Mouse (Mus musculus) heart, postnatal 14 days (tissue): ENCODE data around the gene Chid1. TPM values are rescaled to one million over a fixed set of nuclear protein-coding genes. Genes with fewer than 3 reads are reported as not detected.
A peak's percentile ranks its signal among the peaks of the same experiment; 100 is the strongest.

Source experiments
- DNase-seq, 2 experiments: peaks; one replicate each; pipeline ENCODE4 v3.0.0; 2021 to 2022
- intact Hi-C: fragments of 180-260 bp; cut with DNase I; formaldehyde crosslinking; loops from one replicate; pipeline ENCODE4 v1.15.1; 2025
- total RNA-seq, 2 experiments: library from RNA; stranded (reverse); gene quantifications; 2 replicates each; pipeline ENCODE4 v1.2.3; 2021

Chid1 gene
- total RNA-seq, 2 experiments from 2014 or later = 42.6 to 42.8 TPM

- intact Hi-C loops = loop anchor here (2.0 kb wide), 1 partner anchor 185 kb away; no protein-coding TSS in a partner anchor
- DNase-seq = peak; percentile 46 to 64
Measured at GRCm38 (mm10) chr7:141481498-141482401, 57.9 kb downstream of the Chid1 start.

- DNase-seq = peak; percentile 66 to 81
- intact Hi-C loops = loop anchor here (1.0 to 2.0 kb wide), 2 partner anchors 44 to 186 kb away; no protein-coding TSS in a partner anchor
Measured at GRCm38 (mm10) chr7:141480842-141481497, 58.7 kb downstream of the Chid1 start.

- DNase-seq = peak in 1 of 2 experiments; percentile 30
- intact Hi-C loops = no loop called here
Measured at GRCm38 (mm10) chr7:141478270-141478748, 61.3 kb downstream of the Chid1 start.

GRCm38 (mm10) chr7:141477578-141478269 lies 61.9 kb downstream of the Chid1 start:
- peak; percentile 29 to 32 for DNase-seq

GRCm38 (mm10) chr7:141476981-141477370 lies 62.7 kb downstream of the Chid1 start:
- DNase-seq = no peak
- intact Hi-C loops = no loop called here

More at GRCm38 (mm10) chr7:141477578-141478269, 61.9 kb downstream of the Chid1 start:
- intact Hi-C loops = no loop called here

GRCm38 (mm10) chr7:141476226-141476980 lies 63.3 kb downstream of the Chid1 start:
- intact Hi-C loops = no loop called here
- DNase-seq = peak; percentile 80 to 89

GRCm38 (mm10) chr7:141475805-141476158 lies 63.9 kb downstream of the Chid1 start:
- intact Hi-C loops = no loop called here
- DNase-seq = no peak

- intact Hi-C loops = no loop called here
- DNase-seq = peak; percentile 86 to 87
Measured at GRCm38 (mm10) chr7:141475011-141475804, 64.4 kb downstream of the Chid1 start, which contains the start of the genes Polr2l and Tspan4. TSS of gene Polr2l (minus strand) at chr7:141475132. TSS of gene Tspan4 (plus strand) at chr7:141475240.

- intact Hi-C loops = no loop called here
- no peak for DNase-seq
Measured at GRCm38 (mm10) chr7:141474160-141474559, 65.5 kb downstream of the Chid1 start.

GRCm38 (mm10) chr7:141472763-141473162 lies 66.9 kb downstream of the Chid1 start:
- intact Hi-C loops = no loop called here

GRCm38 (mm10) chr7:141472226-141472625 lies 67.4 kb downstream of the Chid1 start:
- intact Hi-C loops = no loop called here
- DNase-seq = no peak

More at GRCm38 (mm10) chr7:141472763-141473162, 66.9 kb downstream of the Chid1 start:
- no peak for DNase-seq

- intact Hi-C loops = no loop called here
- no peak for DNase-seq
Measured at GRCm38 (mm10) chr7:141471236-141471635, 68.4 kb downstream of the Chid1 start.

GRCm38 (mm10) chr7:141470637-141470944 lies 69.1 kb downstream of the Chid1 start:
- DNase-seq = no peak
- intact Hi-C loops = no loop called here

- intact Hi-C loops = no loop called here
- DNase-seq = peak; percentile 22 to 46
Measured at GRCm38 (mm10) chr7:141469901-141470636, 69.6 kb downstream of the Chid1 start.

- DNase-seq = no peak
- intact Hi-C loops = no loop called here
Measured at GRCm38 (mm10) chr7:141469352-141469751, 70.3 kb downstream of the Chid1 start.

- peak; percentile 64 to 74 for DNase-seq
- intact Hi-C loops = no loop called here
Measured at GRCm38 (mm10) chr7:141468522-141469211, 71.0 kb downstream of the Chid1 start.

- intact Hi-C loops = no loop called here
- DNase-seq = peak; percentile 42 to 53
Measured at GRCm38 (mm10) chr7:141468164-141468521, 71.5 kb downstream of the Chid1 start.
